Mouse (Mus musculus) megakaryocyte, embryonic 14.5 days (primary cell): ENCODE results near the gene Nmnat1. TPM values are rescaled to one million over a fixed set of nuclear protein-coding genes. Genes with fewer than 3 reads are reported as not detected.

ENCODE experiments used
- H3K27me3 ChIP-seq: replicated peaks from 2 replicates; pipeline ENCODE3; 2012; ENCODE audit warnings: inconsistent platforms
- H3K36me3 ChIP-seq: replicated peaks from 2 replicates; pipeline ENCODE3; 2012; ENCODE audit warnings: low read length, inconsistent platforms, mixed read lengths
- H3K4me1 ChIP-seq: 2 replicates; pipeline ENCODE4 v1.6.1; 2012; ENCODE audit warnings: inconsistent platforms
- H3K4me3 ChIP-seq: replicated peaks from 2 replicates; pipeline ENCODE3; 2012; ENCODE audit warnings: moderate library complexity, mild to moderate bottlenecking, inconsistent platforms
- H3K9me3 ChIP-seq: 2 replicates; pipeline ENCODE4 v1.6.1; 2012; ENCODE audit warnings: inconsistent platforms
- FLI1 ChIP-seq: IDR thresholded peaks from 2 replicates; pipeline ENCODE4 v1.6.1; 2012; ENCODE audit warnings: low read length, inconsistent platforms, mixed read lengths
- GATA1 ChIP-seq: IDR thresholded peaks from 3 replicates; pipeline ENCODE4 v1.6.1; 2012; ENCODE audit warnings: mixed read lengths, low read length, inconsistent platforms, borderline replicate concordance
- polyA plus RNA-seq: library from polyadenylated mRNA; stranded (reverse); fragments of >175 nt; gene quantifications from 2 replicates; pipeline ENCODE4 v1.2.3, GENCODE M21; 2012; ENCODE audit warnings: low replicate concordance; ENCODE audit not compliant: insufficient read depth

The Nmnat1 gene
- polyA plus RNA-seq, 1 experiment, result 2.9 TPM

DNA sequence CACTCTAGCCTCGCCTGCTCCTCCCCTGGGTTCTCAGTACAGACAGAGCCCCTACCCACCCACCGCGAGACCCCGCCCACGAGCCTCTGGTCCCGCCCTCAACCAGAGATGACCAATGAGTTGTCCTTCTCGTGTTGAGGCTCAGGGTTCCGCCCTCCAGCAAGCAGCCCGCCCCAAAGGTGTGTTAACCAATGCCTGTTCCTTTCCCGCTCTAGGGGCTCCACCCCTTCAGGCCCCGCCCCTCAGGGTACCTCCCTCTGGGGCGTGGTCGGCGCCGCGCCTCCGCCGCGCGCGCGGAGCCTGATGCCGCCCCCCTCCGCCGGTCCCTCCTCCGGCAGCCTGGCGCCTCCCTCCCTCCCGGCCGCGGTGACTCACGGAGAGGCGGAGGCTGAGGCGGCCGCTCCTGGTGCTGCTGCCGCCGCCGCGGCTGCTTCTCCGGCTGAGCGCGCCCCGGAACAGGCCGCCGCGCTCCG is 32.9 kb upstream of the Nmnat1 start, which contains the start of gene Ctnnbip1:
Gene Ctnnbip1 (plus strand): TSS at position 369 of the 473 bp plus-strand sequence.
- Histone ChIP-seq H3K4me3 (peak within 1 kb of the TSS; percentile 92), H3K36me3 (no peaks in the 10 kb centered on the region), H3K9me3 (peaks cover 6% of the 10 kb centered on the region; the same call in 1 of the 2 replicates), H3K4me1 (peaks cover 44% of the 10 kb centered on the region), H3K27me3 (peaks cover 22% of the 10 kb centered on the region)
- TF ChIP-seq FLI1, result no peak
- TF ChIP-seq GATA1, result no peak

DNA sequence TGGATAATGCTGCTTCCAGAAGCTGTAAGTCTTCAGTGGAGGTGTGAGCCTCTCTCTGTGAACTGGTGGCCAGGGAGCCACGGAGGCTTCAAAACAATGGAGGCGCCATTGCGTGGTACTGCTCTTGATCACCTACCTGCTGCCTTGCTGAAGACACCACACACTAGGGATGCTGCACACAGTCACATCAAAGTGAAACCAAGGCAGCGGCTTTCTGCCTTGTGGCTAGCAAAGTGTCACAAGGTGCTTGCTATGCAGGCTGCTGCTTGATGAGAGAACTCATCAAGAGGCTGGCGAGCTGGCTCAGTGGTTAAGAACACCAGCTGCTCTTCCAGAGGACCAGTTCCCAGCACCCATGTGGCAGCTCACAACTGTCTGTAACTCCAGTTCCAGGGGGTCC is 30.7 kb upstream of the Nmnat1 start:
- H3K4me3 ChIP-seq, result no peak overlapping the region
- H3K36me3 ChIP-seq, result no peaks in the 10 kb centered on the region
- peaks cover 33% of the 10 kb centered on the region for H3K4me1 ChIP-seq
- peaks cover 6% of the 10 kb centered on the region; the same call in 1 of the 2 replicates for H3K9me3 ChIP-seq
- peaks cover 20% of the 10 kb centered on the region for H3K27me3 ChIP-seq
- TF ChIP-seq FLI1, result no peak
- no peak for TF ChIP-seq GATA1

GRCm38 (mm10) chr4:149512072-149512471 is 27.1 kb upstream of the Nmnat1 start:
- Histone ChIP-seq H3K27me3 (peaks cover 5% of the 10 kb centered on the region), H3K9me3 (peaks cover 10% of the 10 kb centered on the region), H3K4me3 (no peak overlapping the region), H3K4me1 (peaks cover 20% of the 10 kb centered on the region; the same call in 1 of the 2 replicates), H3K36me3 (no peaks in the 10 kb centered on the region)
- TF ChIP-seq GATA1 (no peak), FLI1 (no peak)

DNA sequence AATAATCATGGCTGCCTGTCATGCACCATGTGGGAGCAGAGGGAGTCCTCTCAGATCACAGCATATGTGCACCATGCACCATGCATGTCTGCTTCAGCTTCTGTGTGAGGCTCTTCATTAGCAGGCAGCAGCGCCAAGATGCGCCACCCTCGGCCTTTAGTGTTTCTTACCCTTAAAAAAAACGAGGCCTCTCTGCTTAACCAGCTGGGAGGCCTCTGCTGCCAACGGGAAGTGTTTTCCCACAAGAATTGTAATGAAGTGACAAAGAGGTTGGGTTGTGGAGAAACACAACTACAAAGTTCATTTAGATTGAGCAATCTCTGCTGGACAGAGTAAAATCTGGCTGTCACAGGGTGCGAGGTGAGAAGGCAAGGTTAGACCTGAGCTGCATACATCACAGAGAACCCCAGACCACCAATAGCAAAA is 26.2 kb upstream of the Nmnat1 start:
- Histone ChIP-seq H3K27me3 (peaks cover 5% of the 10 kb centered on the region), H3K36me3 (no peaks in the 10 kb centered on the region), H3K9me3 (peaks cover 4% of the 10 kb centered on the region), H3K4me3 (peak overlapping the region; percentile 34), H3K4me1 (peaks cover 23% of the 10 kb centered on the region)
- no peak for TF ChIP-seq FLI1
- no peak for TF ChIP-seq GATA1

DNA sequence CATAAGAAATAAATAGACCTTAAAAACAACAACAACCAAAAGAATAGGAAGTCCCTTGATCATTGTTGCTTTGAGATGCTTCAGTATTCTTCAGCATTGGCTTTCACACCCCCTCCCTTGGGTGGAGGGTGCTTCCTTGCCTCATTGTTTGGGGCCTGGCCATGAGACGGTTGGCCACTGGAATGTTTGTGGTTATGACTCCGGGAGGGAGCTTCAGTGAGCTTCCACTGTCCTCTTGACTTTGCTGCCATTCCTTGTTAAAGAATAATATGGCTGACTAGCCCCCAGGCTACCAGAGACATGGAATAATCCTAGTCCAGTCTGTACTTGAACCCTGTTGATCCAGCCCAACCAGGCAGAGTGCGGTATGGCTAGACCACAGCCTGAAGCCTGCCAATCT is 21.9 kb upstream of the Nmnat1 start:
- no peak overlapping the region for H3K4me3 ChIP-seq
- H3K27me3 ChIP-seq, result peaks cover 5% of the 10 kb centered on the region
- peaks cover 24% of the 10 kb centered on the region for H3K4me1 ChIP-seq
- H3K36me3 ChIP-seq, result peaks cover 14% of the 10 kb centered on the region
- peaks cover 4% of the 10 kb centered on the region for H3K9me3 ChIP-seq
- TF ChIP-seq GATA1 (no peak), FLI1 (no peak)

GRCm38 (mm10) chr4:149505261-149505967 is 20.4 kb upstream of the Nmnat1 start:
- Histone ChIP-seq H3K4me1 (peaks cover 19% of the 10 kb centered on the region), H3K27me3 (peaks cover 2% of the 10 kb centered on the region), H3K9me3 (peaks cover 4% of the 10 kb centered on the region), H3K36me3 (peaks cover 26% of the 10 kb centered on the region), H3K4me3 (no peak overlapping the region)
- no peak for TF ChIP-seq GATA1
- TF ChIP-seq FLI1, result no peak

GRCm38 (mm10) chr4:149504858-149505257 is 19.9 kb upstream of the Nmnat1 start:
- Histone ChIP-seq H3K27me3 (peaks cover 2% of the 10 kb centered on the region), H3K9me3 (peaks cover 4% of the 10 kb centered on the region), H3K36me3 (peaks cover 31% of the 10 kb centered on the region), H3K4me3 (no peak overlapping the region), H3K4me1 (peaks cover 25% of the 10 kb centered on the region)
- TF ChIP-seq GATA1 (no peak), FLI1 (no peak)

GRCm38 (mm10) chr4:149504363-149504762 is 19.4 kb upstream of the Nmnat1 start:
- Histone ChIP-seq H3K27me3 (peaks cover 2% of the 10 kb centered on the region), H3K4me3 (no peak overlapping the region), H3K4me1 (peaks cover 30% of the 10 kb centered on the region), H3K9me3 (peaks cover 4% of the 10 kb centered on the region), H3K36me3 (peaks cover 36% of the 10 kb centered on the region)
- TF ChIP-seq GATA1 (no peak), FLI1 (no peak)

- TF ChIP-seq GATA1 (no peak), FLI1 (no peak)
- H3K4me1 ChIP-seq, result peaks cover 46% of the 10 kb centered on the region
- peaks cover 74% of the 10 kb centered on the region for H3K36me3 ChIP-seq
- H3K9me3 ChIP-seq, result no peaks in the 10 kb centered on the region
- H3K4me3 ChIP-seq, result peak overlapping the region; percentile 38
- no peaks in the 10 kb centered on the region for H3K27me3 ChIP-seq
These were observed 14.8 kb upstream of the Nmnat1 start for GRCm38 (mm10) chr4:149499790-149500189.

DNA sequence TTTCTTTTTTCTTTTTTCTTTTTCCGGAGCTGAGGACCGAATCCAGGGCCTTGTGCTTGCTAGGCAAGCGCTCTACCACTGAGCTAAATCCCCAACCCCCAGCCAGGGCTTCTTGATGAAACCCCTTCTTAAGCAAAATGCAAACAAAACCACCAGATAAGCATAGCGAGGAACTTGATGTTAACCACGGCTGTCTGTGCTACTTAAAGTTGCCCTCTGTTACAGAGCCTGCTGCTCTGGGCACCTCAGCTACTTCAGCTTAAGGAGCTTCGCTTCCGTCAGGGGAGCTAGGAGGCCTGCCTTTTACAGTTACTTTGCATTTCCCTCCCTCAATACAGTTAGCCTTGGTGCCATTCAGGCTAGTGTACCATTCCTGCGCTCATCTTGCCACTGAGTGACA is 13.9 kb upstream of the Nmnat1 start:
- H3K4me1 ChIP-seq, result peaks cover 41% of the 10 kb centered on the region
- peaks cover 83% of the 10 kb centered on the region for H3K36me3 ChIP-seq
- TF ChIP-seq FLI1 (no peak), GATA1 (no peak)
- no peaks in the 10 kb centered on the region for H3K9me3 ChIP-seq
- no peaks in the 10 kb centered on the region for H3K27me3 ChIP-seq
- H3K4me3 ChIP-seq, result peak overlapping the region; percentile 60
